8 mouse cellular contexts compared by ENCODE assay signal in genomic region chr1:89656643-89657321, GRCm38 (mm10).
DNase-seq lines count a peak whose midpoint lies in the region; ATAC-seq and TF ChIP-seq lines count a peak whose summit lies in the region.

No protein-coding gene starts in this region.

- 0 out of 2 replicates have a peak overlapping the region, but pooled peaks have one; percentile 48 for H3K27ac ChIP-seq in embryonic facial prominence, embryonic 14.5 days (replicated peaks; ENCODE audit: low read depth, low read length)
- no peak overlapping the region for H3K27ac ChIP-seq in embryonic facial prominence, embryonic 10.5 days (replicated peaks)
- H3K27ac ChIP-seq in midbrain, postnatal 0 days (ENCODE audit: low read depth, low read length), result no peak overlapping the region
- no peak overlapping the region for H3K27ac ChIP-seq in midbrain, embryonic 15.5 days
- H3K27ac ChIP-seq in heart, embryonic 15.5 days, result peak overlapping the region; percentile 27

- no peaks in the 10 kb centered on the region for H3K27me3 ChIP-seq in embryonic facial prominence, embryonic 14.5 days (replicated peaks; ENCODE audit: control insufficient read depth, insufficient read depth, low read length)
- H3K27me3 ChIP-seq in embryonic facial prominence, embryonic 10.5 days (replicated peaks; ENCODE audit: low read depth, poor library complexity, severe bottlenecking), result no peaks in the 10 kb centered on the region
- H3K27me3 ChIP-seq in midbrain, postnatal 0 days (ENCODE audit: insufficient read depth, low read length), result no peaks in the 10 kb centered on the region
- H3K27me3 ChIP-seq in midbrain, embryonic 15.5 days (replicated peaks), result no peaks in the 10 kb centered on the region
- no peaks in the 10 kb centered on the region for H3K27me3 ChIP-seq in heart, embryonic 15.5 days

- H3K4me1 ChIP-seq in embryonic facial prominence, embryonic 14.5 days (ENCODE audit: control insufficient read depth, insufficient read depth, low read length), result peaks cover 6% of the 10 kb centered on the region; the same call in 1 of the 2 replicates
- peaks cover 14% of the 10 kb centered on the region for H3K4me1 ChIP-seq in embryonic facial prominence, embryonic 10.5 days
- H3K4me1 ChIP-seq in midbrain, postnatal 0 days (ENCODE audit: insufficient read depth, low read length), result no peaks in the 10 kb centered on the region
- peaks cover 10% of the 10 kb centered on the region; the same call in 1 of the 2 replicates for H3K4me1 ChIP-seq in midbrain, embryonic 15.5 days
- H3K4me1 ChIP-seq in heart, embryonic 15.5 days (replicated peaks), result peaks cover 19% of the 10 kb centered on the region
- peaks cover 8% of the 10 kb centered on the region for H3K4me1 ChIP-seq in lung, adult 2 months (ENCODE audit: control insufficient read depth, insufficient read depth, low read length)

- no peaks in the 10 kb centered on the region for H3K36me3 ChIP-seq in embryonic facial prominence, embryonic 14.5 days (ENCODE audit: control insufficient read depth, insufficient read depth, low read length)
- peaks cover 14% of the 10 kb centered on the region for H3K36me3 ChIP-seq in embryonic facial prominence, embryonic 10.5 days (replicated peaks)
- H3K36me3 ChIP-seq in midbrain, postnatal 0 days (ENCODE audit: insufficient read depth, low read length), result 0 out of 2 replicates have a peak, but pooled peaks cover 3% of the 10 kb centered on the region
- no peaks in the 10 kb centered on the region for H3K36me3 ChIP-seq in midbrain, embryonic 15.5 days (replicated peaks)
- no peaks in the 10 kb centered on the region for H3K36me3 ChIP-seq in heart, embryonic 15.5 days

- peak overlapping the region; percentile 12; the same call in 1 of the 2 replicates for H3K4me2 ChIP-seq in embryonic facial prominence, embryonic 14.5 days (ENCODE audit: low read depth, low read length)
- H3K4me2 ChIP-seq in midbrain, postnatal 0 days (ENCODE audit: low read depth, low read length, poor library complexity, severe bottlenecking), result no peak overlapping the region
- no peak overlapping the region for H3K4me2 ChIP-seq in midbrain, embryonic 15.5 days
- H3K4me2 ChIP-seq in heart, embryonic 15.5 days, result peak overlapping the region; percentile 49

- 34% methylated on average over 11 of the region's 11 CpGs for WGBS in embryonic facial prominence, embryonic 14.5 days
- 67% methylated on average over 11 of the region's 11 CpGs for WGBS in embryonic facial prominence, embryonic 10.5 days
- 44% methylated on average over 11 of the region's 11 CpGs for WGBS in midbrain, postnatal 0 days
- WGBS in midbrain, embryonic 15.5 days, result 47% methylated on average over 11 of the region's 11 CpGs
- WGBS in heart, embryonic 15.5 days, result 17% methylated on average over 11 of the region's 11 CpGs
- 18% methylated on average over 11 of the region's 11 CpGs for WGBS in lung, adult 2 months

- no peaks in the 10 kb centered on the region for H3K9me3 ChIP-seq in embryonic facial prominence, embryonic 14.5 days (ENCODE audit: control insufficient read depth, low read length)
- H3K9me3 ChIP-seq in embryonic facial prominence, embryonic 10.5 days, result no peaks in the 10 kb centered on the region
- H3K9me3 ChIP-seq in midbrain, postnatal 0 days (ENCODE audit: low read length), result no peaks in the 10 kb centered on the region
- no peaks in the 10 kb centered on the region for H3K9me3 ChIP-seq in midbrain, embryonic 15.5 days
- H3K9me3 ChIP-seq in heart, embryonic 15.5 days (replicated peaks), result no peaks in the 10 kb centered on the region

- peak; percentile 64; the same call in 1 of the 2 replicates for ATAC-seq in embryonic facial prominence, embryonic 14.5 days (ENCODE audit: low read depth)
- ATAC-seq in midbrain, postnatal 0 days (ENCODE audit: low FRiP score), result no peak
- no peak for ATAC-seq in midbrain, embryonic 15.5 days (replicated peaks)
- peak; percentile 86 for ATAC-seq in heart, embryonic 15.5 days (replicated peaks; ENCODE audit: insufficient number of reproducible peaks, insufficient read depth, low FRiP score, low read depth)

- TF ChIP-seq CTCF in midbrain, postnatal 0 days (IDR thresholded peaks at IDR 0.05), result no peak
- TF ChIP-seq CTCF in lung, adult 2 months (IDR thresholded peaks at IDR 0.05; ENCODE audit: insufficient read depth, low read length), result no peak

- peak; percentile 86 for DNase-seq in embryonic facial prominence, embryonic 14.5 days (ENCODE audit: low spot score)
- no peak for DNase-seq in embryonic facial prominence, embryonic 10.5 days (ENCODE audit: low spot score)
- DNase-seq in midbrain, postnatal 0 days (ENCODE audit: low spot score), result peak; percentile 46
- peak; percentile 51 for DNase-seq in lung, adult 2 months
- DNase-seq in testis, postnatal 14 days (ENCODE audit: low spot score), result no peak
- DNase-seq in embryo, embryonic 11 days, result no peak

- no peak overlapping the region for H3K4me3 ChIP-seq in embryonic facial prominence, embryonic 14.5 days (ENCODE audit: low read depth, low read length)
- H3K4me3 ChIP-seq in embryonic facial prominence, embryonic 10.5 days, result no peak overlapping the region
- H3K4me3 ChIP-seq in midbrain, postnatal 0 days (ENCODE audit: low read depth, low read length), result no peak overlapping the region
- no peak overlapping the region for H3K4me3 ChIP-seq in midbrain, embryonic 15.5 days
- H3K4me3 ChIP-seq in heart, embryonic 15.5 days, result peak overlapping the region; percentile 7; the same call in 1 of the 2 replicates
- H3K4me3 ChIP-seq in lung, adult 2 months (replicated peaks; ENCODE audit: extremely low read depth, low read depth, low read length), result no peak overlapping the region

- no peak for TF ChIP-seq POLR2A in lung, adult 2 months (IDR thresholded peaks at IDR 0.05; ENCODE audit: borderline replicate concordance, extremely low read depth, low read depth, low read length)

- no peak overlapping the region for H3K9ac ChIP-seq in embryonic facial prominence, embryonic 14.5 days (ENCODE audit: low read depth, low read length)
- no peak overlapping the region for H3K9ac ChIP-seq in midbrain, postnatal 0 days (replicated peaks; ENCODE audit: low read length, poor library complexity, severe bottlenecking)
- H3K9ac ChIP-seq in midbrain, embryonic 15.5 days, result no peak overlapping the region
- H3K9ac ChIP-seq in heart, embryonic 15.5 days, result no peak overlapping the region

Comparison
In these comparisons a context has a peak if more than half of its experiments do, and no peak if none do; other contexts are left out.
1. DNase-seq: peak in embryonic facial prominence, embryonic 14.5 days (single experiment), midbrain, postnatal 0 days (single experiment) and lung, adult 2 months (single experiment); none in embryonic facial prominence, embryonic 10.5 days (single experiment), testis, postnatal 14 days (single experiment) and embryo, embryonic 11 days (single experiment).
2. H3K27ac ChIP-seq: peak in embryonic facial prominence, embryonic 14.5 days (single experiment) and heart, embryonic 15.5 days (single experiment); none in embryonic facial prominence, embryonic 10.5 days (single experiment), midbrain, postnatal 0 days (single experiment) and midbrain, embryonic 15.5 days (single experiment).
3. ATAC-seq: peak in embryonic facial prominence, embryonic 14.5 days (single experiment) and heart, embryonic 15.5 days (single experiment); none in midbrain, postnatal 0 days (single experiment) and midbrain, embryonic 15.5 days (single experiment).
4. H3K4me2 ChIP-seq: peak in embryonic facial prominence, embryonic 14.5 days (single experiment) and heart, embryonic 15.5 days (single experiment); none in midbrain, postnatal 0 days (single experiment) and midbrain, embryonic 15.5 days (single experiment).